Mouse (Mus musculus) neural tube, embryonic 12.5 days (tissue): ENCODE results near the gene Ryr3. TPM values are rescaled to one million over a fixed set of nuclear protein-coding genes. Genes with fewer than 3 reads are reported as not detected.

Experiments
- ATAC-seq: fragments of 200-750 bp; cut with Nextera tagmentation; 2 replicates; pipeline ENCODE4 v1.8.0; 2017; ENCODE audit warnings: low read depth, mild to moderate bottlenecking, moderate TSS enrichment, moderate library complexity; ENCODE audit not compliant: low FRiP score
- H3K27ac ChIP-seq: fragments of 300-500 bp; sonication (generic); 2 replicates; pipeline ENCODE4 v1.5.1; 2016
- H3K27me3 ChIP-seq: fragments of 300-500 bp; sonication (generic); replicated peaks from 2 replicates; pipeline ENCODE4 v1.6.1; 2016; ENCODE audit warnings: mild to moderate bottlenecking
- H3K36me3 ChIP-seq: fragments of 300-500 bp; sonication (generic); 2 replicates; pipeline ENCODE4 v1.6.1; 2016; ENCODE audit warnings: mild to moderate bottlenecking
- H3K4me1 ChIP-seq: fragments of 300-500 bp; sonication (generic); 2 replicates; pipeline ENCODE4 v1.6.1; 2016
- H3K4me2 ChIP-seq: fragments of 300-500 bp; sonication (generic); replicated peaks from 2 replicates; pipeline ENCODE4 v1.6.1; 2016; ENCODE audit warnings: mild to moderate bottlenecking
- H3K4me3 ChIP-seq: fragments of 300-500 bp; sonication (generic); 2 replicates; pipeline ENCODE4 v1.5.1; 2016
- H3K9ac ChIP-seq: fragments of 300-500 bp; sonication (generic); 2 replicates; pipeline ENCODE4 v1.6.1; 2016; ENCODE audit warnings: mild to moderate bottlenecking
- H3K9me3 ChIP-seq: fragments of 300-500 bp; sonication (generic); 2 replicates; pipeline ENCODE4 v1.6.1; 2016; ENCODE audit warnings: mild to moderate bottlenecking
- WGBS: fragments of 180-500 bp; shearing (Covaris S2); methylation state at CpG from one replicate; pipeline ENCODE4 v1.1.7; 2016; 5-methylcytosine and 5-hydroxymethylcytosine counted together
- polyA plus RNA-seq: library from polyadenylated mRNA; unstranded; fragments of >200 nt; fragmentation: Nextera tagmentation; extraction: Ambion mirVana; gene quantifications from 2 replicates; pipeline ENCODE4 v1.2.1, GENCODE M21; 2016

The Ryr3 gene
- polyA plus RNA-seq, 1 experiment from 2014 or later: 0.95 TPM

GRCm38 (mm10) chr2:113178047-113178446, 38.8 kb downstream of the Ryr3 start:
- Histone ChIP-seq H3K9ac (no peak overlapping the region), H3K36me3 (no peaks in the 10 kb centered on the region), H3K4me2 (no peak overlapping the region), H3K27ac (no peak overlapping the region), H3K9me3 (no peaks in the 10 kb centered on the region), H3K27me3 (no peaks in the 10 kb centered on the region), H3K4me3 (no peak overlapping the region), H3K4me1 (no peaks in the 10 kb centered on the region)
- no peak for ATAC-seq

GRCm38 (mm10) chr2:113176337-113176736, 40.6 kb downstream of the Ryr3 start:
- no peaks in the 10 kb centered on the region for H3K4me1 ChIP-seq
- no peaks in the 10 kb centered on the region for H3K36me3 ChIP-seq
- 80% methylated on average over 5 of the region's 5 CpGs for WGBS
- H3K27ac ChIP-seq: no peak overlapping the region
- H3K4me2 ChIP-seq: no peak overlapping the region
- no peaks in the 10 kb centered on the region for H3K9me3 ChIP-seq
- H3K27me3 ChIP-seq: no peaks in the 10 kb centered on the region
- no peak overlapping the region for H3K9ac ChIP-seq
- ATAC-seq: no peak
- H3K4me3 ChIP-seq: no peak overlapping the region

GRCm38 (mm10) chr2:113168096-113168495, 48.8 kb downstream of the Ryr3 start:
- Histone ChIP-seq H3K27ac (no peak overlapping the region), H3K4me2 (no peak overlapping the region), H3K4me1 (no peaks in the 10 kb centered on the region), H3K27me3 (no peaks in the 10 kb centered on the region), H3K36me3 (no peaks in the 10 kb centered on the region), H3K9me3 (no peaks in the 10 kb centered on the region), H3K4me3 (no peak overlapping the region), H3K9ac (no peak overlapping the region)
- ATAC-seq: no peak
- WGBS: 90% methylated on average over 4 of the region's 4 CpGs

GRCm38 (mm10) chr2:113161494-113161893, 55.4 kb downstream of the Ryr3 start:
- H3K4me3 ChIP-seq: no peak overlapping the region
- 87% methylated on average over 5 of the region's 5 CpGs for WGBS
- ATAC-seq: no peak
- no peaks in the 10 kb centered on the region for H3K4me1 ChIP-seq
- H3K9me3 ChIP-seq: no peaks in the 10 kb centered on the region
- H3K27ac ChIP-seq: no peak overlapping the region
- no peaks in the 10 kb centered on the region for H3K27me3 ChIP-seq
- no peaks in the 10 kb centered on the region for H3K36me3 ChIP-seq
- H3K4me2 ChIP-seq: no peak overlapping the region
- H3K9ac ChIP-seq: no peak overlapping the region

- Histone ChIP-seq H3K4me2 (no peak overlapping the region), H3K4me1 (no peaks in the 10 kb centered on the region), H3K27ac (no peak overlapping the region), H3K27me3 (no peaks in the 10 kb centered on the region), H3K4me3 (no peak overlapping the region), H3K9ac (no peak overlapping the region), H3K9me3 (no peaks in the 10 kb centered on the region), H3K36me3 (no peaks in the 10 kb centered on the region)
- ATAC-seq: no peak
- WGBS: 89% methylated on average over 3 of the region's 3 CpGs
Measured at GRCm38 (mm10) chr2:113137766-113138165, 79.1 kb downstream of the Ryr3 start.

GRCm38 (mm10) chr2:113123476-113123875, 93.4 kb downstream of the Ryr3 start:
- Histone ChIP-seq H3K4me1 (no peaks in the 10 kb centered on the region), H3K27me3 (no peaks in the 10 kb centered on the region), H3K27ac (no peak overlapping the region), H3K9ac (no peak overlapping the region), H3K9me3 (no peaks in the 10 kb centered on the region), H3K4me2 (no peak overlapping the region), H3K36me3 (no peaks in the 10 kb centered on the region), H3K4me3 (no peak overlapping the region)
- WGBS: 77% methylated on average over 1 of the region's 1 CpGs
- ATAC-seq: no peak

- H3K4me3 ChIP-seq: no peak overlapping the region
- no peaks in the 10 kb centered on the region for H3K27me3 ChIP-seq
- WGBS: 50% methylated on average over 1 of the region's 1 CpGs
- no peak overlapping the region for H3K27ac ChIP-seq
- H3K9me3 ChIP-seq: no peaks in the 10 kb centered on the region
- no peaks in the 10 kb centered on the region for H3K4me1 ChIP-seq
- no peak overlapping the region for H3K9ac ChIP-seq
- no peak overlapping the region for H3K4me2 ChIP-seq
- no peaks in the 10 kb centered on the region for H3K36me3 ChIP-seq
- ATAC-seq: no peak
Measured at GRCm38 (mm10) chr2:113119080-113119479, 97.8 kb downstream of the Ryr3 start.

GRCm38 (mm10) chr2:113116788-113117187, 100.1 kb downstream of the Ryr3 start:
- no peak overlapping the region for H3K4me3 ChIP-seq
- H3K4me2 ChIP-seq: no peak overlapping the region
- H3K36me3 ChIP-seq: no peaks in the 10 kb centered on the region
- no peak for ATAC-seq
- no peak overlapping the region for H3K9ac ChIP-seq
- no peaks in the 10 kb centered on the region for H3K4me1 ChIP-seq
- H3K27me3 ChIP-seq: no peaks in the 10 kb centered on the region
- 93% methylated on average over 2 of the region's 2 CpGs for WGBS
- H3K9me3 ChIP-seq: no peaks in the 10 kb centered on the region
- H3K27ac ChIP-seq: no peak overlapping the region

- Histone ChIP-seq H3K9me3 (no peaks in the 10 kb centered on the region), H3K4me2 (no peak overlapping the region), H3K4me1 (no peaks in the 10 kb centered on the region), H3K36me3 (no peaks in the 10 kb centered on the region), H3K9ac (no peak overlapping the region), H3K27ac (no peak overlapping the region), H3K4me3 (no peak overlapping the region), H3K27me3 (no peaks in the 10 kb centered on the region)
- WGBS: 93% methylated on average over 4 of the region's 4 CpGs
- ATAC-seq: no peak
Measured at GRCm38 (mm10) chr2:113115897-113116283, 101.0 kb downstream of the Ryr3 start.

GRCm38 (mm10) chr2:113115248-113115896, 101.5 kb downstream of the Ryr3 start:
- WGBS: 86% methylated on average over 4 of the region's 4 CpGs
- Histone ChIP-seq H3K36me3 (no peaks in the 10 kb centered on the region), H3K4me3 (no peak overlapping the region), H3K27ac (no peak overlapping the region), H3K9me3 (no peaks in the 10 kb centered on the region), H3K27me3 (no peaks in the 10 kb centered on the region), H3K4me1 (no peaks in the 10 kb centered on the region), H3K9ac (no peak overlapping the region), H3K4me2 (no peak overlapping the region)
- ATAC-seq: no peak

- 88% methylated on average over 6 of the region's 6 CpGs for WGBS
Measured at GRCm38 (mm10) chr2:113104609-113105008, 112.3 kb downstream of the Ryr3 start.

GRCm38 (mm10) chr2:113095184-113095583, 121.7 kb downstream of the Ryr3 start:
- Histone ChIP-seq H3K9ac (no peak overlapping the region), H3K9me3 (no peaks in the 10 kb centered on the region), H3K4me3 (no peak overlapping the region), H3K4me1 (no peaks in the 10 kb centered on the region), H3K27me3 (no peaks in the 10 kb centered on the region), H3K36me3 (no peaks in the 10 kb centered on the region), H3K27ac (no peak overlapping the region), H3K4me2 (no peak overlapping the region)
- no peak for ATAC-seq
- WGBS: 83% methylated on average over 4 of the region's 4 CpGs

More at GRCm38 (mm10) chr2:113104609-113105008, 112.3 kb downstream of the Ryr3 start:
- H3K27me3 ChIP-seq: no peaks in the 10 kb centered on the region
- H3K9ac ChIP-seq: no peak overlapping the region
- no peaks in the 10 kb centered on the region for H3K36me3 ChIP-seq
- H3K9me3 ChIP-seq: no peaks in the 10 kb centered on the region
- ATAC-seq: no peak
- H3K4me1 ChIP-seq: no peaks in the 10 kb centered on the region
- no peak overlapping the region for H3K4me3 ChIP-seq
- no peak overlapping the region for H3K4me2 ChIP-seq
- H3K27ac ChIP-seq: no peak overlapping the region

- Histone ChIP-seq H3K27ac (no peak overlapping the region), H3K4me2 (no peak overlapping the region), H3K4me3 (no peak overlapping the region), H3K4me1 (no peaks in the 10 kb centered on the region), H3K27me3 (no peaks in the 10 kb centered on the region), H3K9me3 (no peaks in the 10 kb centered on the region), H3K36me3 (no peaks in the 10 kb centered on the region), H3K9ac (no peak overlapping the region)
- 88% methylated on average over 6 of the region's 6 CpGs for WGBS
- ATAC-seq: no peak
Measured at GRCm38 (mm10) chr2:113094088-113094487, 122.8 kb downstream of the Ryr3 start.
